Mouse (Mus musculus): ENCODE measurements at regions not wholly inside any gene's neighbourhood (a gene's known extent, or its start where the extent isn't known, plus 50 kb on each side); places are given as distances from the start of the nearest gene placed in this dataset.

DNA sequence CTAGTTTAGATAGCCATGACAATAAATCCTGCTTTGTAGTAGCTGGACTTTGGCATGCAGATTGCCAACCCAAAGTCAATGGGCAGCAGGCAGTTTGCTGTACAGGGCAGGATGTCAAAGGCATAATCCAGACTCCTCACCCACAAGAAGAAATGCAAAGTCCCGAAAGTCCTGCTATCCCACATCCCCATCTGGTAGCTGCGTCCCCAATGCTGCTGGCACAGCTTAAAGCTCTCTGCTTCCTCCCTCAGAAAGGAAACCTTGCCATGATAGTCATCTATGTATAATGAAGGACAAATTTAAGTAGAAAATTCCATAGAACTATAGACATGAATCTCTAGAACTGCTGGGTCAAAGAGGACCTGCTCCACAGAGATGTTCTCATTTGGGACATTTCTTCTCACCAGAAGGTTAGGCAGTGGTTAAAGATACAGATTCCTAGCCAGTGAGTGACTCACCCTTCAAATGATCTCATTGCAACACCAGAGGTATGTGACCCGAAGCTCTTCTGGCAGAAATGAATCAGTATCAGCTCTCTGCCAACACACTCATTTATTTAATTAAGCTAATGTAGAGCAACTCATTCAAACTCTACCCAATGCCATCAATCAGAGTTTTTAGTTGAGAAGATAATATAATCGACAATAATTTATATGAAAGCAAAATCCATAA lies 217.3 kb upstream of the Tusc1 start:
- Histone ChIP-seq H3K4me1 (ENCODE audit: control insufficient read depth, insufficient read depth, low read length) (no peaks in the 10 kb centered on the region), H3K36me3 (ENCODE audit: control insufficient read depth, insufficient read depth, low read length) (no peaks in the 10 kb centered on the region), H3K4me2 (ENCODE audit: low read length) (no peak overlapping the region), H3K27ac (ENCODE audit: low read length) (no peak overlapping the region), H3K27me3 (ENCODE audit: control insufficient read depth, insufficient read depth, low read depth, low read length) (no peaks in the 10 kb centered on the region), H3K9me3 (replicated peaks; ENCODE audit: control insufficient read depth, low read length, poor library complexity, severe bottlenecking) (no peaks in the 10 kb centered on the region), H3K4me3 (ENCODE audit: low read depth, low read length) (no peak overlapping the region), H3K9ac (ENCODE audit: low read depth, low read length) (no peak overlapping the region)
- ATAC-seq: no peak
- WGBS: 91% methylated on average over 4 of the region's 4 CpGs

GRCm38 (mm10) chr4:93551086-93551485 lies 215.8 kb upstream of the Tusc1 start:
- ATAC-seq: no peak; the same call in 1 of the 2 replicates
- no peaks in the 10 kb centered on the region for H3K4me1 ChIP-seq (ENCODE audit: control insufficient read depth, insufficient read depth, low read length)
- no peaks in the 10 kb centered on the region for H3K27me3 ChIP-seq (ENCODE audit: control insufficient read depth, insufficient read depth, low read depth, low read length)
- no peak overlapping the region for H3K4me2 ChIP-seq (ENCODE audit: low read length)
- H3K4me3 ChIP-seq (ENCODE audit: low read depth, low read length): no peak overlapping the region
- no peaks in the 10 kb centered on the region for H3K9me3 ChIP-seq (replicated peaks; ENCODE audit: control insufficient read depth, low read length, poor library complexity, severe bottlenecking)
- no peak overlapping the region for H3K27ac ChIP-seq (ENCODE audit: low read length)
- H3K9ac ChIP-seq (ENCODE audit: low read depth, low read length): no peak overlapping the region
- H3K36me3 ChIP-seq (ENCODE audit: control insufficient read depth, insufficient read depth, low read length): no peaks in the 10 kb centered on the region

GRCm38 (mm10) chr4:93540588-93540987 lies 205.3 kb upstream of the Tusc1 start:
- Histone ChIP-seq H3K4me1 (ENCODE audit: control insufficient read depth, insufficient read depth, low read length) (no peaks in the 10 kb centered on the region), H3K9me3 (replicated peaks; ENCODE audit: control insufficient read depth, low read length, poor library complexity, severe bottlenecking) (0 out of 2 replicates have a peak, but pooled peaks cover 3% of the 10 kb centered on the region), H3K9ac (ENCODE audit: low read depth, low read length) (no peak overlapping the region), H3K4me3 (ENCODE audit: low read depth, low read length) (no peak overlapping the region), H3K36me3 (ENCODE audit: control insufficient read depth, insufficient read depth, low read length) (no peaks in the 10 kb centered on the region), H3K27ac (ENCODE audit: low read length) (no peak overlapping the region), H3K27me3 (ENCODE audit: control insufficient read depth, insufficient read depth, low read depth, low read length) (no peaks in the 10 kb centered on the region), H3K4me2 (ENCODE audit: low read length) (no peak overlapping the region)
- 59% methylated on average over 4 of the region's 4 CpGs for WGBS
- 0 out of 2 replicates have a peak, but pooled peaks have one; percentile 36 for ATAC-seq

DNA sequence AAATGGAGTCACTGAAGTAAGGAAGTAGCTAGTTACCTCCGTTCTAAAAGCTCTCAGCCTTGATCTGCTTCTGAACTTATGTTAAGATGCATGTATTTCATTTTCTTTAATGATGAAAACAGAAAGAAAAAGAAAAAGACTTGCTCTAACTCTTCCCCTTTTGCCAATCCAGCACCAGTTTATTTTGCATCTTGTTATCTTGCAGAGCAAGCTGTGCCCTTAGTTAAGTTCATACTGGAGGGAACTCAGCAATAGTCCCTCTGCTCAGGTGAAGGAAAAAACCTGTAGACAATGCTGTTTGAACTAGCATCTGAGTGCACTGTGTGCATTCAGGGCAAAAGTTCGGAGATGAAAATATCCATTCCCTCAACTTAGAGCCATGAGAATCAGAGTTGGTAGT lies 192.1 kb upstream of the Tusc1 start:
- H3K27ac ChIP-seq (ENCODE audit: low read length): no peak overlapping the region
- H3K4me3 ChIP-seq (ENCODE audit: low read depth, low read length): no peak overlapping the region
- no peak for ATAC-seq
- no peaks in the 10 kb centered on the region for H3K27me3 ChIP-seq (ENCODE audit: control insufficient read depth, insufficient read depth, low read depth, low read length)
- H3K4me2 ChIP-seq (ENCODE audit: low read length): no peak overlapping the region
- H3K36me3 ChIP-seq (ENCODE audit: control insufficient read depth, insufficient read depth, low read length): no peaks in the 10 kb centered on the region
- no peaks in the 10 kb centered on the region for H3K9me3 ChIP-seq (replicated peaks; ENCODE audit: control insufficient read depth, low read length, poor library complexity, severe bottlenecking)
- no peaks in the 10 kb centered on the region for H3K4me1 ChIP-seq (ENCODE audit: control insufficient read depth, insufficient read depth, low read length)
- no peak overlapping the region for H3K9ac ChIP-seq (ENCODE audit: low read depth, low read length)
- WGBS: 75% methylated on average over 2 of the region's 2 CpGs

DNA sequence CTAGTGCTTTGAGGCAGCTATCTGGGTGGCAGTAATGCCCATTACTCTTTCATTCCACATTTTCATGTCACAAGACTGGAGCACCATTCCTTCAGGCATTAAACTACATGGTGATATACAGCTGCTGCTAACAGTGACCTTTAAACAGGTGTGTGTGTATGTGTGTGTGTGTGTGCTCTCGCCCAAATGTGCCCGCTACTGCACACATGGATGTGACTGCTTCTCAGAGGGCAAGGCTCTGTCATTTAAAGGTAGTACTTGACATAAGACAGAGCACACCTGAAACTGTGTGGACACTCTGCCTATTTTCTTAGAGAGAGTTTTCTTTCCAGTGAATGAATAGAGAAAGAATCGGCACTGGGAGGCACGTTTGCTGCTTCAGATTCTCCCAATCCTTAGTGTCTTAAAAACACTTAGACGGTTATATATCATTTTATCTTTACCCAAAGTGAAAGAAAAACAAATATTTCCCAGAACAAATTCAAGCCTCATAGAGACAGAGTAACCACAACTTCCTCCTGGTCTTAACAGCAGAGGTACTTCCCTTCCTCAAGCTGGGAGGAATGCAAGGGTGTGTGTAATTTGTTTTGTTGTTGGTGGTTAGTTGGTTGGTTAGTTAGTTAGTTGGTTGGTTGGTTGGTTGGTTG lies 185.3 kb upstream of the Tusc1 start:
- no peaks in the 10 kb centered on the region for H3K4me1 ChIP-seq (ENCODE audit: control insufficient read depth, insufficient read depth, low read length)
- no peak overlapping the region for H3K9ac ChIP-seq (ENCODE audit: low read depth, low read length)
- no peaks in the 10 kb centered on the region for H3K9me3 ChIP-seq (replicated peaks; ENCODE audit: control insufficient read depth, low read length, poor library complexity, severe bottlenecking)
- no peaks in the 10 kb centered on the region for H3K27me3 ChIP-seq (ENCODE audit: control insufficient read depth, insufficient read depth, low read depth, low read length)
- no peak overlapping the region for H3K27ac ChIP-seq (ENCODE audit: low read length)
- no peak overlapping the region for H3K4me2 ChIP-seq (ENCODE audit: low read length)
- H3K4me3 ChIP-seq (ENCODE audit: low read depth, low read length): no peak overlapping the region
- 93% methylated on average over 5 of the region's 5 CpGs for WGBS
- no peak for ATAC-seq
- no peaks in the 10 kb centered on the region for H3K36me3 ChIP-seq (ENCODE audit: control insufficient read depth, insufficient read depth, low read length)

GRCm38 (mm10) chr4:93518925-93519324 lies 183.6 kb upstream of the Tusc1 start:
- no peak overlapping the region for H3K4me2 ChIP-seq (ENCODE audit: low read length)
- no peaks in the 10 kb centered on the region for H3K27me3 ChIP-seq (ENCODE audit: control insufficient read depth, insufficient read depth, low read depth, low read length)
- no peaks in the 10 kb centered on the region for H3K4me1 ChIP-seq (ENCODE audit: control insufficient read depth, insufficient read depth, low read length)
- no peak overlapping the region for H3K27ac ChIP-seq (ENCODE audit: low read length)
- no peak overlapping the region for H3K4me3 ChIP-seq (ENCODE audit: low read depth, low read length)
- ATAC-seq: no peak
- no peaks in the 10 kb centered on the region for H3K36me3 ChIP-seq (ENCODE audit: control insufficient read depth, insufficient read depth, low read length)
- no peaks in the 10 kb centered on the region for H3K9me3 ChIP-seq (replicated peaks; ENCODE audit: control insufficient read depth, low read length, poor library complexity, severe bottlenecking)
- no peak overlapping the region for H3K9ac ChIP-seq (ENCODE audit: low read depth, low read length)
- 89% methylated on average over 5 of the region's 5 CpGs for WGBS

DNA sequence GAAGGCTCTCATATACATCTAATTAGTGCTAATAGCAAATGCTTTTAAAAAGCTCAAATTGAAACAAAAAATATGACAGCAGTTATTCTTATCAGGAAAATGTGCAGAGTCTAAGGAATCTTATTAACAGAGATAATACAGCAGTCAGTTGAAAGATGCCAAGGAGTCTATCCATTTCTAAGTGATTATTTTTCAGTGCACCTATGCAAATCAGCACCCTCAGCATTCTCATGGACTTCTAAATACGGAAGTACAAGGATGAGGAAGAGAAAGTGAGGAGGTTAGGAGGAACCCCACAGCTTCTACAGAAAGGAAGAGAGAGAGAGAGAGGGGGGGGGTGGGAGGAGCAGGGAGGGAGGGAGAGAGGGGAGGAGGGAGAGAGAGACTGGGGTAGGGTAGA lies 175.5 kb upstream of the Tusc1 start:
- Histone ChIP-seq H3K36me3 (ENCODE audit: control insufficient read depth, insufficient read depth, low read length) (no peaks in the 10 kb centered on the region), H3K4me2 (ENCODE audit: low read length) (no peak overlapping the region), H3K27ac (ENCODE audit: low read length) (no peak overlapping the region), H3K27me3 (ENCODE audit: control insufficient read depth, insufficient read depth, low read depth, low read length) (no peaks in the 10 kb centered on the region), H3K4me1 (ENCODE audit: control insufficient read depth, insufficient read depth, low read length) (no peaks in the 10 kb centered on the region), H3K9ac (ENCODE audit: low read depth, low read length) (no peak overlapping the region), H3K9me3 (replicated peaks; ENCODE audit: control insufficient read depth, low read length, poor library complexity, severe bottlenecking) (no peaks in the 10 kb centered on the region), H3K4me3 (ENCODE audit: low read depth, low read length) (no peak overlapping the region)
- no peak for ATAC-seq
- 37% methylated on average over 1 of the region's 1 CpGs for WGBS

DNA sequence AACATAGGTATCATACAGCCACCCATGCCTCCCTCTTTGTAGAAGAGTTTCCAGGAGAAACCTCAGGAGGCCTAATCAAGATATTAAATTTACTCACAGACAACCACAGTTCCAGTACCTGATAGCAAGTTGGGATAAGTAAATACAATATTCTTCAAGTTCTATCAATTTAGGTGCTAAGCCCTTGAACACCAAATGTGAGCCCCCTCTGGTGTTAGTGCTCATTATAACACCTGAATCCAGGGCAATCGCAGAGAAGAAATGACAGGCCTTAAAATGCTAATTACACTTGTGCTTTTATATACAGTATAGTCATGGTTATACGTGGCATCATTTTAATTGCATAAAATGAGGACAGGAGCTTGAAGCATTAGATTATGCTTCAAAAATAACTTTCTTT lies 161.6 kb upstream of the Tusc1 start:
- no peak for ATAC-seq
- Histone ChIP-seq H3K27me3 (ENCODE audit: control insufficient read depth, insufficient read depth, low read depth, low read length) (no peaks in the 10 kb centered on the region), H3K9me3 (replicated peaks; ENCODE audit: control insufficient read depth, low read length, poor library complexity, severe bottlenecking) (no peaks in the 10 kb centered on the region), H3K27ac (ENCODE audit: low read length) (no peak overlapping the region), H3K36me3 (ENCODE audit: control insufficient read depth, insufficient read depth, low read length) (no peaks in the 10 kb centered on the region), H3K4me1 (ENCODE audit: control insufficient read depth, insufficient read depth, low read length) (no peaks in the 10 kb centered on the region), H3K4me3 (ENCODE audit: low read depth, low read length) (no peak overlapping the region), H3K9ac (ENCODE audit: low read depth, low read length) (no peak overlapping the region), H3K4me2 (ENCODE audit: low read length) (no peak overlapping the region)
- 73% methylated on average over 2 of the region's 2 CpGs for WGBS

GRCm38 (mm10) chr4:93494319-93494718 lies 159.0 kb upstream of the Tusc1 start:
- Histone ChIP-seq H3K27ac (ENCODE audit: low read length) (no peak overlapping the region), H3K4me3 (ENCODE audit: low read depth, low read length) (no peak overlapping the region), H3K27me3 (ENCODE audit: control insufficient read depth, insufficient read depth, low read depth, low read length) (no peaks in the 10 kb centered on the region), H3K9ac (ENCODE audit: low read depth, low read length) (no peak overlapping the region), H3K4me1 (ENCODE audit: control insufficient read depth, insufficient read depth, low read length) (no peaks in the 10 kb centered on the region), H3K9me3 (replicated peaks; ENCODE audit: control insufficient read depth, low read length, poor library complexity, severe bottlenecking) (no peaks in the 10 kb centered on the region), H3K36me3 (ENCODE audit: control insufficient read depth, insufficient read depth, low read length) (no peaks in the 10 kb centered on the region), H3K4me2 (ENCODE audit: low read length) (no peak overlapping the region)
- WGBS: 91% methylated on average over 4 of the region's 4 CpGs
- no peak for ATAC-seq

Data from midbrain, embryonic 16.5 days (tissue).